Mouse (Mus musculus): ENCODE data around the gene D16Ertd472e. TPM values are rescaled to one million over a fixed set of nuclear protein-coding genes. Genes with fewer than 3 reads are reported as not detected.

D16Ertd472e gene
- polyA plus RNA-seq, 2 experiments = 10.9 to 17.8 TPM

DNA sequence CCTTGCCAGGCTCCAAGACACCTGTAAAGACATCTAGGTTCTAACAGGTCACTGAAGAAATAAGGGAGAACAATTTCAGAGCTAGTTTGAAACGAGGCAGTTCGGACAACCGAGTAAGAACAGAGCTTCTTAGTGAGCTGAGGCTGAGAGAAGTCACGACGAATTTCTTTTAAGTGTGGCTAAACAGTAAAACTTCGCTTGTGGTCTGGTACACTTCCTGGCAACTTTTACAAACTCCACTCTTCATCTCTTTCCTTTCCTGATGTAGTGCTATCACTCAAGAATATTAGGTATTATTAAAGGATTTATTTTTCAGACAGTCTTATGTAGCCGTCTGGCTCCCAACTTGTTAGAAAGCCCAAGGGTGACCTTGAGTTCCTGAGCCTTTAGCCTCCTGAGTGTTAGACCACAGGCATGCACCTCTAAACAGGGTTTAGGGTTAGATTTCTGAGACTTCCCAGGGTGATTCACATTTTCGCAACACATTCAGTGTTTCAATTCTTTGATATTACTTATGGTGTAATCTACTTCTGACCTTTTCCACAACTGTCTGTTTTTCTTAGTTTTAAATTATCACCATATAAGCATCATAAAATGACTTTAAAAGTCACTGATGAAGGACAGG lies 38.6 kb downstream of the D16Ertd472e start:
- no peak overlapping the region for H3K4me2 ChIP-seq (replicated peaks; ENCODE audit: low read depth, low read length, severe bottlenecking)
- H3K4me3 ChIP-seq (replicated peaks; ENCODE audit: low read length) = no peak overlapping the region
- H3K9me3 ChIP-seq (ENCODE audit: control insufficient read depth, low read length) = no peaks in the 10 kb centered on the region
- H3K9ac ChIP-seq (ENCODE audit: low read depth, low read length, severe bottlenecking) = no peak overlapping the region
- H3K36me3 ChIP-seq (ENCODE audit: control insufficient read depth, insufficient read depth, low read length) = peaks cover 7% of the 10 kb centered on the region
- no peaks in the 10 kb centered on the region for H3K27me3 ChIP-seq (ENCODE audit: control insufficient read depth, insufficient read depth, low read length)
- no peaks in the 10 kb centered on the region for H3K4me1 ChIP-seq (ENCODE audit: control insufficient read depth, insufficient read depth, low read length)
- no peak for DNase-seq (ENCODE audit: low spot score)
- no peak overlapping the region for H3K27ac ChIP-seq (replicated peaks; ENCODE audit: low read depth, low read length)
- no peak for TF ChIP-seq POLR2A (IDR thresholded peaks at IDR 0.05; ENCODE audit: borderline replicate concordance, extremely low read depth, insufficient read depth, insufficient read length)
- WGBS = 66% methylated on average over 8 of the region's 8 CpGs
- ATAC-seq (ENCODE audit: low FRiP score, low read depth) = no peak

DNA sequence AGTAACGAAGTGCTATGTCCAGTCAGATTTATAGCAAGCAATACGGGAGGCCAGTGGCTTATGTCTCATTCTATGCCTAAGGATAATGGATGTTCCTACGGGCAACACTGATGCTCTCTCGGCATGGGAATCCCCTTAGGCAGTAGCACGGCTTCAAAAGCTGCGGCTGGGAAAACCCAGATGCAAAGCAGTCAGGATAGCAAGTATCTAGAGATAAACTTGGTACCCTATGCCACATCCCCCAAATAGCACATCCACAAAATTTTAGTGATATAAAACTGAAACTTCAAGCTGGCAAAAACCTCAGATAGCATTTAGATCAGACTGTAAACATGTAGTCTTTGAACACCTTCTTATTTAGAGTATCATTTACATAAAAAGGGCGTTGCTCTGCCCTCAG lies 39.2 kb downstream of the D16Ertd472e start:
- no peak for DNase-seq (ENCODE audit: low spot score)
- no peak overlapping the region for H3K9ac ChIP-seq (ENCODE audit: low read depth, low read length, severe bottlenecking)
- H3K4me1 ChIP-seq (ENCODE audit: control insufficient read depth, insufficient read depth, low read length) = no peaks in the 10 kb centered on the region
- H3K27me3 ChIP-seq (ENCODE audit: control insufficient read depth, insufficient read depth, low read length) = no peaks in the 10 kb centered on the region
- no peak for ATAC-seq (ENCODE audit: low FRiP score, low read depth)
- H3K9me3 ChIP-seq (ENCODE audit: control insufficient read depth, low read length) = no peaks in the 10 kb centered on the region
- 61% methylated on average over 7 of the region's 7 CpGs for WGBS
- H3K27ac ChIP-seq (replicated peaks; ENCODE audit: low read depth, low read length) = no peak overlapping the region
- no peak overlapping the region for H3K4me2 ChIP-seq (replicated peaks; ENCODE audit: low read depth, low read length, severe bottlenecking)
- no peak overlapping the region for H3K4me3 ChIP-seq (replicated peaks; ENCODE audit: low read length)
- peaks cover 4% of the 10 kb centered on the region; the same call in 1 of the 2 replicates for H3K36me3 ChIP-seq (ENCODE audit: control insufficient read depth, insufficient read depth, low read length)
- TF ChIP-seq POLR2A (IDR thresholded peaks at IDR 0.05; ENCODE audit: borderline replicate concordance, extremely low read depth, insufficient read depth, insufficient read length) = no peak

DNA sequence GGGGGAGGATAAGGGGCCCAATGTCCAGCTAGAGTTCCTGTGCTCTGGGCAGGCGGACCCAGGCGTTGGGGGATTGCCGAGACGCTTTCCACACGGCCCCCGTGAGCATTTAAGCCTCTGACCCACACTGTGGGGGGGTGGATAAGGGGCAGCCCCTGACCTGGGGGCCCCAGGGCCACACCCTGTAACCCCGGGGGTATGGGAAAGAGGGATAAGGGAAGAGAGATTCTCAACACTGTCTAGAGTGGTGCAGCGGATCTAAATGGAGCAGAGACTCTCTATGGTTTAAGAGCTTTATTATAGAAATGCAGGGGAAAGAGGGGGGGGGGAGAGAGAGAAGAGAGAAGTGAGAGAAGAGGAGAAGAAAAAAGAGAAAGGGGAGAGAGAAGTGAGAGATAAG lies 42.0 kb downstream of the D16Ertd472e start:
- Histone ChIP-seq H3K36me3 (ENCODE audit: control insufficient read depth, insufficient read depth, low read length) (no peaks in the 10 kb centered on the region), H3K9me3 (ENCODE audit: control insufficient read depth, low read length) (no peaks in the 10 kb centered on the region), H3K4me3 (replicated peaks; ENCODE audit: low read length) (no peak overlapping the region), H3K4me1 (ENCODE audit: control insufficient read depth, insufficient read depth, low read length) (no peaks in the 10 kb centered on the region), H3K4me2 (replicated peaks; ENCODE audit: low read depth, low read length, severe bottlenecking) (no peak overlapping the region), H3K9ac (ENCODE audit: low read depth, low read length, severe bottlenecking) (no peak overlapping the region), H3K27me3 (ENCODE audit: control insufficient read depth, insufficient read depth, low read length) (no peaks in the 10 kb centered on the region), H3K27ac (replicated peaks; ENCODE audit: low read depth, low read length) (no peak overlapping the region)
- ATAC-seq (ENCODE audit: low FRiP score, low read depth) = no peak
- no peak for DNase-seq (ENCODE audit: low spot score)
- WGBS = 70% methylated on average over 8 of the region's 8 CpGs
- no peak for TF ChIP-seq POLR2A (IDR thresholded peaks at IDR 0.05; ENCODE audit: borderline replicate concordance, extremely low read depth, insufficient read depth, insufficient read length)

DNA sequence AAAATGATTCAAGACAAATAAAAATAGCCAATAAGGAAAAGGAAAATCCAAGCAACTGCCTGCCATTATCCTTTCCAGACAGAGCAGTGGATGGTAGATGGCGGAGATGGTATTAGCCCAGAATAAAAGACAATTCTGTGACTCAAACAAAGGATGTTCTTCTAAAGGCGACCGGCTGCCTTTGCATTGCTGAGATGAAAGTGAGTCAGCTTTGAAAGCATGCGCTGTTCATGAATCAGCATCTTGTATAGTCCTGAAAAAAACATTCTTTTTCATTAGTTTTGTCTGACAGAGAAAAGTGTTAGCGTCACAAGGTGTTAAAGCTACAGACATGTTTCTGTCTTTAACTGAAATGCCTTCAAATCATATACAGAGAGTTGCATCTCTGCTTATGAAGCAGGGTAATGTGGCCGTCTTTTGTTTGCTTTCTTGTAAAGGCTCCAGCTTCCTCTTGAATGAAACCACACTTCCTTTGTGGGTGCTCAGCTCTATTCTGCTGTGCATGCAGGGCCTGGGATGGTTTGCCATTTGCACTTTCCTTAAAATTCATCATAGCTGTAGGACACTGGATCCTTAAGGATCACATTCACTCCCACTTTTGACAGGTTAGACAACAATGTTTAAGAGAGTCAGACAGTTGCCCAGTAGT lies 44.4 kb downstream of the D16Ertd472e start:
- no peak overlapping the region for H3K4me2 ChIP-seq (replicated peaks; ENCODE audit: low read depth, low read length, severe bottlenecking)
- ATAC-seq (ENCODE audit: low FRiP score, low read depth) (no peak), DNase-seq (ENCODE audit: low spot score) (no peak)
- no peak for TF ChIP-seq POLR2A (IDR thresholded peaks at IDR 0.05; ENCODE audit: borderline replicate concordance, extremely low read depth, insufficient read depth, insufficient read length)
- no peaks in the 10 kb centered on the region for H3K4me1 ChIP-seq (ENCODE audit: control insufficient read depth, insufficient read depth, low read length)
- no peaks in the 10 kb centered on the region for H3K27me3 ChIP-seq (ENCODE audit: control insufficient read depth, insufficient read depth, low read length)
- H3K27ac ChIP-seq (replicated peaks; ENCODE audit: low read depth, low read length) = no peak overlapping the region
- H3K36me3 ChIP-seq (ENCODE audit: control insufficient read depth, insufficient read depth, low read length) = no peaks in the 10 kb centered on the region
- H3K4me3 ChIP-seq (replicated peaks; ENCODE audit: low read length) = no peak overlapping the region
- H3K9ac ChIP-seq (ENCODE audit: low read depth, low read length, severe bottlenecking) = no peak overlapping the region
- H3K9me3 ChIP-seq (ENCODE audit: control insufficient read depth, low read length) = no peaks in the 10 kb centered on the region
- WGBS = 85% methylated on average over 6 of the region's 6 CpGs

DNA sequence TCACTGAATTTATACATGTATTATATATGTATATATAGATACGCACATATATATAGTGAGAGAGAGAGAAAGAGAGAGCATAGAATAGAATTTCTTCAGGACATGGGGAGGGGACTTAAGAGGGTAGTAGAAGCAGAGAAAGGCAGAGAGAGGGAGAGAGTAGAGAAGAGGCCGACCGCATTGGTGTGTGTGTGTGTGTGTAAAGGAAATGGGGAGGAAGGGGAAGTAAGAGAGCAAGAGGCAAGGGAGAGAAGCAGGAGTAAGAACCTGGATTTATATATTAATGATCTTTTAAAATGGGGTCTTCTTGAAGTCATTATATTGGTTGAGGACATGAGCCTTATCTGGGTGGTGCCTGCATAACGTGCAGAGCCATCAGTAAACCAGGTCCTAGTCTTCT lies 53.5 kb downstream of the D16Ertd472e start:
- TF ChIP-seq POLR2A (IDR thresholded peaks at IDR 0.05; ENCODE audit: borderline replicate concordance, extremely low read depth, insufficient read depth, insufficient read length) = no peak
- DNase-seq (ENCODE audit: low spot score) (no peak), ATAC-seq (ENCODE audit: low FRiP score, low read depth) (no peak)
- Histone ChIP-seq H3K9me3 (ENCODE audit: control insufficient read depth, low read length) (no peaks in the 10 kb centered on the region), H3K4me3 (replicated peaks; ENCODE audit: low read length) (no peak overlapping the region), H3K36me3 (ENCODE audit: control insufficient read depth, insufficient read depth, low read length) (no peaks in the 10 kb centered on the region), H3K27me3 (ENCODE audit: control insufficient read depth, insufficient read depth, low read length) (no peaks in the 10 kb centered on the region), H3K9ac (ENCODE audit: low read depth, low read length, severe bottlenecking) (no peak overlapping the region), H3K4me2 (replicated peaks; ENCODE audit: low read depth, low read length, severe bottlenecking) (no peak overlapping the region), H3K4me1 (ENCODE audit: control insufficient read depth, insufficient read depth, low read length) (no peaks in the 10 kb centered on the region), H3K27ac (replicated peaks; ENCODE audit: low read depth, low read length) (no peak overlapping the region)
- WGBS = 82% methylated on average over 4 of the region's 4 CpGs

Data from limb, embryonic 14.5 days (tissue).